Mouse (Mus musculus): ENCODE results near the gene Slc39a11. TPM values are rescaled to one million over a fixed set of nuclear protein-coding genes. Genes with fewer than 3 reads are reported as not detected.

Slc39a11 gene
- polyA plus RNA-seq, 1 experiment = 13.2 TPM

GRCm38 (mm10) chr11:113507716-113508480 is 142.0 kb downstream of the Slc39a11 start:
- DNase-seq (ENCODE audit: low spot score) = no peak

- no peak for DNase-seq (ENCODE audit: low spot score)
These were observed 144.2 kb downstream of the Slc39a11 start for GRCm38 (mm10) chr11:113505551-113506160.

- no peak for DNase-seq (ENCODE audit: low spot score)
These were observed 145.3 kb downstream of the Slc39a11 start for GRCm38 (mm10) chr11:113504459-113505062.

- DNase-seq (ENCODE audit: low spot score) = no peak
These were observed 146.9 kb downstream of the Slc39a11 start for GRCm38 (mm10) chr11:113502968-113503367.

- no peak for DNase-seq (ENCODE audit: low spot score)
These were observed 149.1 kb downstream of the Slc39a11 start for GRCm38 (mm10) chr11:113500631-113501305.

- no peak for DNase-seq (ENCODE audit: low spot score)
These were observed 151.0 kb downstream of the Slc39a11 start for GRCm38 (mm10) chr11:113498889-113499288.

GRCm38 (mm10) chr11:113494021-113494546 is 155.8 kb downstream of the Slc39a11 start:
- DNase-seq (ENCODE audit: low spot score) = no peak

- DNase-seq (ENCODE audit: low spot score) = no peak
These were observed 159.1 kb downstream of the Slc39a11 start for GRCm38 (mm10) chr11:113490530-113491520.

GRCm38 (mm10) chr11:113487603-113488335 is 162.1 kb downstream of the Slc39a11 start:
- no peak for DNase-seq (ENCODE audit: low spot score)

- DNase-seq (ENCODE audit: low spot score) = no peak
These were observed 165.8 kb downstream of the Slc39a11 start for GRCm38 (mm10) chr11:113484037-113484436.

GRCm38 (mm10) chr11:113477550-113477949 is 172.3 kb downstream of the Slc39a11 start:
- DNase-seq (ENCODE audit: low spot score) = no peak

GRCm38 (mm10) chr11:113476720-113477119 is 173.2 kb downstream of the Slc39a11 start:
- DNase-seq (ENCODE audit: low spot score) = no peak

- no peak for DNase-seq (ENCODE audit: low spot score)
These were observed 174.4 kb downstream of the Slc39a11 start for GRCm38 (mm10) chr11:113475491-113475890.

GRCm38 (mm10) chr11:113473998-113474534 is 175.8 kb downstream of the Slc39a11 start:
- no peak for DNase-seq (ENCODE audit: low spot score)

GRCm38 (mm10) chr11:113471936-113472335 is 177.9 kb downstream of the Slc39a11 start:
- DNase-seq (ENCODE audit: low spot score) = no peak

GRCm38 (mm10) chr11:113469919-113470785 is 179.7 kb downstream of the Slc39a11 start:
- no peak for DNase-seq (ENCODE audit: low spot score)

- DNase-seq (ENCODE audit: low spot score) = no peak
These were observed 181.9 kb downstream of the Slc39a11 start for GRCm38 (mm10) chr11:113468016-113468415.

- no peak for DNase-seq (ENCODE audit: low spot score)
These were observed 182.5 kb downstream of the Slc39a11 start for GRCm38 (mm10) chr11:113467313-113467811.

- no peak for DNase-seq (ENCODE audit: low spot score)
These were observed 189.8 kb downstream of the Slc39a11 start for GRCm38 (mm10) chr11:113460118-113460517.

All from urinary bladder, adult 2 months (tissue).